Mouse (Mus musculus) myocyte (in vitro differentiated cells): ENCODE results near the gene F5. TPM values are rescaled to one million over a fixed set of nuclear protein-coding genes. Genes with fewer than 3 reads are reported as not detected.

Source experiments
- H3K27me3 ChIP-seq: one replicate; pipeline ENCODE4 v1.6.1; 2011; ENCODE audit not compliant: control insufficient read depth, insufficient read depth, insufficient read length
- H3K36me3 ChIP-seq: one replicate; pipeline ENCODE4 v1.6.1; 2011; ENCODE audit not compliant: control insufficient read depth, insufficient read depth
- H3K4me2 ChIP-seq: one replicate; pipeline ENCODE4 v1.6.1; 2011; ENCODE audit warnings: low read depth, control low read depth
- H3K4me3 ChIP-seq: one replicate; pipeline ENCODE4 v1.5.1; 2011; ENCODE audit warnings: mild to moderate bottlenecking, control low read depth, moderate library complexity
- H3K79me2 ChIP-seq: one replicate; pipeline ENCODE4 v1.6.1; 2011; ENCODE audit not compliant: control insufficient read depth, insufficient read depth
- H3ac ChIP-seq: one replicate; pipeline ENCODE4 v1.6.1; 2011; ENCODE audit not compliant: control insufficient read depth, insufficient read length
- CEBPB ChIP-seq: IDR thresholded peaks from 2 replicates; pipeline ENCODE4 v1.6.1; 2011; ENCODE audit warnings: mild to moderate bottlenecking, moderate library complexity; ENCODE audit not compliant: poor library complexity, insufficient read depth, severe bottlenecking
- E2F4 ChIP-seq: IDR thresholded peaks from one replicate; pipeline ENCODE4 v1.6.1; 2011; ENCODE audit warnings: mild to moderate bottlenecking, control low read depth, moderate library complexity; ENCODE audit not compliant: insufficient read depth
- MAX ChIP-seq: IDR thresholded peaks from one replicate; pipeline ENCODE4 v1.6.1; 2011; ENCODE audit warnings: low read depth, mild to moderate bottlenecking, control low read depth
- MYOD1 ChIP-seq, 3 experiments: IDR thresholded peaks; one replicate each; pipeline ENCODE4 v1.6.1; 2011; ENCODE audit warnings: control low read depth in 2 of 3, low read depth in 2 of 3, mild to moderate bottlenecking in 2 of 3, moderate library complexity in 1 of 3; ENCODE audit not compliant: insufficient read length in 2 of 3, control insufficient read depth in 1 of 3
- MYOG ChIP-seq, 3 experiments: IDR thresholded peaks; one replicate each; pipeline ENCODE4 v1.6.1; 2011; ENCODE audit warnings: control low read depth in 2 of 3, low read depth in 2 of 3, mild to moderate bottlenecking in 2 of 3; ENCODE audit not compliant: insufficient read length in 2 of 3, control insufficient read depth in 1 of 3, insufficient read depth in 1 of 3
- POLR2A ChIP-seq: IDR thresholded peaks from one replicate; pipeline ENCODE4 v1.6.1; 2011; ENCODE audit warnings: low read depth, mild to moderate bottlenecking, control low read depth, moderate library complexity; ENCODE audit not compliant: insufficient read length
- POLR2AphosphoS2 ChIP-seq: IDR thresholded peaks from one replicate; pipeline ENCODE4 v1.6.1; 2011; ENCODE audit warnings: low read depth, control low read depth; ENCODE audit not compliant: insufficient read length
- REST ChIP-seq: IDR thresholded peaks from one replicate; pipeline ENCODE4 v1.6.1; 2011; ENCODE audit warnings: mild to moderate bottlenecking, control low read depth, moderate library complexity; ENCODE audit not compliant: insufficient read depth, insufficient read length
- SRF ChIP-seq: IDR thresholded peaks from one replicate; pipeline ENCODE4 v1.6.1; 2011; ENCODE audit warnings: low read depth; ENCODE audit not compliant: control insufficient read depth, insufficient read length
- TCF12 ChIP-seq: IDR thresholded peaks from one replicate; pipeline ENCODE4 v1.6.1; 2011; ENCODE audit warnings: mild to moderate bottlenecking, control low read depth; ENCODE audit not compliant: poor library complexity, insufficient read depth, severe bottlenecking
- TCF3 ChIP-seq: IDR thresholded peaks from one replicate; pipeline ENCODE4 v1.6.1; 2011; ENCODE audit warnings: low read depth, control low read depth; ENCODE audit not compliant: insufficient read length
- USF1 ChIP-seq: IDR thresholded peaks from one replicate; pipeline ENCODE4 v1.6.1; 2011; ENCODE audit warnings: low read depth, mild to moderate bottlenecking, control low read depth, moderate library complexity
- polyA plus RNA-seq: library from polyadenylated mRNA; unstranded; fragments of >200 nt; fragmentation: generic; extraction: Trizol; gene quantifications from one replicate; pipeline ENCODE4 v1.2.1, GENCODE M21; 2012; ENCODE audit warnings: missing spikeins

Gene F5
- polyA plus RNA-seq, 1 experiment = 0.02 TPM

- Histone ChIP-seq H3K79me2 (peaks cover 35% of the 10 kb centered on the region), H3K27me3 (no peaks in the 10 kb centered on the region), H3K4me2 (peak overlapping the region; percentile 78), H3K4me3 (peak overlapping the region; percentile 38), H3K36me3 (no peaks in the 10 kb centered on the region), H3ac (peak overlapping the region; percentile 82)
- TF ChIP-seq TCF12 = no peak
- TF ChIP-seq POLR2A = no peak
- TF ChIP-seq MYOG (IDR thresholded peaks at IDR 0.05; ENCODE audit: control insufficient read depth in 1 of 3, insufficient read depth in 1 of 3, insufficient read length in 2 of 3, low read depth in 2 of 3) = no peak
- TF ChIP-seq E2F4 = no peak
- no peak for TF ChIP-seq MAX
- no peak for TF ChIP-seq TCF3
- TF ChIP-seq REST = no peak
- TF ChIP-seq CEBPB = no peak
- no peak for TF ChIP-seq POLR2AphosphoS2
- no peak for TF ChIP-seq MYOD1 (IDR thresholded peaks at IDR 0.05; ENCODE audit: control insufficient read depth in 1 of 3, insufficient read length in 2 of 3, low read depth in 2 of 3)
- no peak for TF ChIP-seq SRF
- no peak for TF ChIP-seq USF1
These were observed 97.7 kb downstream of the F5 start for GRCm38 (mm10) chr1:164249332-164249711.

- no peak for TF ChIP-seq MYOG (IDR thresholded peaks at IDR 0.05; ENCODE audit: control insufficient read depth in 1 of 3, insufficient read depth in 1 of 3, insufficient read length in 2 of 3, low read depth in 2 of 3)
- no peak for TF ChIP-seq SRF
- no peak for TF ChIP-seq MAX
- no peak for TF ChIP-seq POLR2A
- no peaks in the 10 kb centered on the region for H3K36me3 ChIP-seq
- no peak overlapping the region for H3ac ChIP-seq
- H3K4me2 ChIP-seq = peak overlapping the region; percentile 78
- peak overlapping the region; percentile 38 for H3K4me3 ChIP-seq
- H3K79me2 ChIP-seq = peaks cover 39% of the 10 kb centered on the region
- no peaks in the 10 kb centered on the region for H3K27me3 ChIP-seq
These were observed 98.9 kb downstream of the F5 start for GRCm38 (mm10) chr1:164250391-164251150.

- Histone ChIP-seq H3K27me3 (no peaks in the 10 kb centered on the region), H3K36me3 (no peaks in the 10 kb centered on the region), H3K4me3 (no peak overlapping the region), H3K79me2 (peaks cover 39% of the 10 kb centered on the region), H3K4me2 (peak overlapping the region; percentile 78), H3ac (no peak overlapping the region)
- no peak for TF ChIP-seq MYOG (IDR thresholded peaks at IDR 0.05; ENCODE audit: control insufficient read depth in 1 of 3, insufficient read depth in 1 of 3, insufficient read length in 2 of 3, low read depth in 2 of 3)
These were observed 99.8 kb downstream of the F5 start for GRCm38 (mm10) chr1:164251438-164251837.

GRCm38 (mm10) chr1:164252551-164252950 is 100.9 kb downstream of the F5 start:
- no peak overlapping the region for H3K4me2 ChIP-seq
- peaks cover 10% of the 10 kb centered on the region for H3K36me3 ChIP-seq
- H3ac ChIP-seq = no peak overlapping the region
- TF ChIP-seq MAX (no peak), USF1 (no peak), CEBPB (no peak), REST (no peak), TCF3 (no peak), POLR2A (no peak), SRF (no peak), MYOG (IDR thresholded peaks at IDR 0.05; ENCODE audit: control insufficient read depth in 1 of 3, insufficient read depth in 1 of 3, insufficient read length in 2 of 3, low read depth in 2 of 3) (no peak), TCF12 (no peak)
- no peak overlapping the region for H3K4me3 ChIP-seq
- H3K79me2 ChIP-seq = peaks cover 39% of the 10 kb centered on the region
- no peaks in the 10 kb centered on the region for H3K27me3 ChIP-seq

GRCm38 (mm10) chr1:164254836-164255235 is 103.2 kb downstream of the F5 start:
- no peak overlapping the region for H3ac ChIP-seq
- peaks cover 36% of the 10 kb centered on the region for H3K79me2 ChIP-seq
- H3K36me3 ChIP-seq = peaks cover 10% of the 10 kb centered on the region
- H3K4me3 ChIP-seq = no peak overlapping the region
- H3K27me3 ChIP-seq = no peaks in the 10 kb centered on the region
- H3K4me2 ChIP-seq = no peak overlapping the region
- TF ChIP-seq TCF3 = no peak
- TF ChIP-seq MYOD1 (IDR thresholded peaks at IDR 0.05; ENCODE audit: control insufficient read depth in 1 of 3, insufficient read length in 2 of 3, low read depth in 2 of 3) = no peak
- TF ChIP-seq TCF12 = no peak
- TF ChIP-seq USF1 = no peak
- no peak for TF ChIP-seq E2F4
- no peak for TF ChIP-seq POLR2A
- no peak for TF ChIP-seq MYOG (IDR thresholded peaks at IDR 0.05; ENCODE audit: control insufficient read depth in 1 of 3, insufficient read depth in 1 of 3, insufficient read length in 2 of 3, low read depth in 2 of 3)
- TF ChIP-seq SRF = no peak
- no peak for TF ChIP-seq CEBPB
- no peak for TF ChIP-seq POLR2AphosphoS2
- no peak for TF ChIP-seq REST
- no peak for TF ChIP-seq MAX
